Mouse (Mus musculus): ENCODE data around the gene Raly. TPM values are rescaled to one million over a fixed set of nuclear protein-coding genes. Genes with fewer than 3 reads are reported as not detected.

The Raly gene
- polyA plus RNA-seq, 1 experiment from 2014 or later = 21.8 TPM

Other genes with a start within 250 kb of the Raly start
- 1.8 and 2.2 TPM in 2 replicates for gene 1700003F12Rik, start 244.0 kb upstream of the Raly start, polyA plus RNA-seq (2015; fragmentation: Nextera tagmentation; extraction: Ambion mirVana)
- gene Actl10, start 239.3 kb upstream of the Raly start, polyA plus RNA-seq (2015; fragmentation: Nextera tagmentation; extraction: Ambion mirVana) = 0.08 TPM in 1 of 2 replicates, not detected in the other
- gene Necab3, start 232.2 kb upstream of the Raly start, polyA plus RNA-seq (2015; fragmentation: Nextera tagmentation; extraction: Ambion mirVana) = 0.44 and 0.73 TPM in 2 replicates
- 9.8 and 14.5 TPM in 2 replicates for gene E2f1, start 221.2 kb upstream of the Raly start, polyA plus RNA-seq (2015; fragmentation: Nextera tagmentation; extraction: Ambion mirVana)
- gene Pxmp4, start 187.4 kb upstream of the Raly start, polyA plus RNA-seq (2015; fragmentation: Nextera tagmentation; extraction: Ambion mirVana) = 43.0 and 44.9 TPM in 2 replicates
- 1.7 and 2.3 TPM in 2 replicates for gene Zfp341, start 177.8 kb upstream of the Raly start, polyA plus RNA-seq (2015; fragmentation: Nextera tagmentation; extraction: Ambion mirVana)
- gene 4930519P11Rik, start 177.7 kb upstream of the Raly start, polyA plus RNA-seq (2015; fragmentation: Nextera tagmentation; extraction: Ambion mirVana) = 0.19 and 0.20 TPM in 2 replicates
- 9.9 and 10.3 TPM in 2 replicates for gene Chmp4b, start 139.4 kb upstream of the Raly start, polyA plus RNA-seq (2015; fragmentation: Nextera tagmentation; extraction: Ambion mirVana)
- gene Gm14214, start 21.1 kb upstream of the Raly start, polyA plus RNA-seq (2015; fragmentation: Nextera tagmentation; extraction: Ambion mirVana) = not detected in 2 replicates
- gene a, start 306 bp downstream of the Raly start, polyA plus RNA-seq (2015; fragmentation: Nextera tagmentation; extraction: Ambion mirVana) = not detected in 2 replicates
- 52.8 and 61.4 TPM in 2 replicates for gene Eif2s2, start 101.8 kb downstream of the Raly start, polyA plus RNA-seq (2015; fragmentation: Nextera tagmentation; extraction: Ambion mirVana)
- gene Gm14226, start 227.2 kb downstream of the Raly start, polyA plus RNA-seq (2015; fragmentation: Nextera tagmentation; extraction: Ambion mirVana) = 0.26 and 0.30 TPM in 2 replicates

Data from liver, embryonic 16.5 days (tissue).